Mouse (Mus musculus) liver, adult 2 months (tissue): Measurements from ENCODE around the gene Yy1. TPM values are rescaled to one million over a fixed set of nuclear protein-coding genes. Genes with fewer than 3 reads are reported as not detected.

Experiments
- DNase-seq: peaks from one replicate; pipeline ENCODE4 v3.0.0-alpha.2; 2011; ENCODE audit warnings: low read depth, low spot score; ENCODE audit errors: extremely low read depth
- H3K27ac ChIP-seq: fragments of 200-500 bp; replicated peaks from 2 replicates; pipeline ENCODE4 v1.5.1; 2012; ENCODE audit warnings: low read depth, mild to moderate bottlenecking, control low read depth, inconsistent platforms, low read length; ENCODE audit not compliant: insufficient read depth
- H3K27me3 ChIP-seq: fragments of 200-500 bp; 2 replicates; pipeline ENCODE4 v1.6.1; 2012; ENCODE audit warnings: mild to moderate bottlenecking, moderate library complexity, low read length, inconsistent platforms; ENCODE audit not compliant: control insufficient read depth, insufficient read depth
- H3K36me3 ChIP-seq: fragments of 200-500 bp; 2 replicates; pipeline ENCODE4 v1.6.1; 2012; ENCODE audit warnings: low read length, inconsistent platforms; ENCODE audit not compliant: control insufficient read depth, insufficient read depth
- H3K4me1 ChIP-seq: fragments of 200-500 bp; 2 replicates; pipeline ENCODE4 v1.6.1; 2011; ENCODE audit warnings: low read length; ENCODE audit not compliant: control insufficient read depth, insufficient read depth
- H3K4me3 ChIP-seq: fragments of 200-500 bp; 2 replicates; pipeline ENCODE4 v1.5.1; 2011; ENCODE audit warnings: low read depth, mild to moderate bottlenecking, control low read depth, low read length, moderate library complexity; ENCODE audit not compliant: insufficient read depth
- H3K79me2 ChIP-seq: fragments of 200-500 bp; 2 replicates; pipeline ENCODE4 v1.6.1; 2012; ENCODE audit warnings: inconsistent platforms, mild to moderate bottlenecking, low read length, moderate library complexity; ENCODE audit not compliant: control insufficient read depth, insufficient read depth
- H3K9ac ChIP-seq: fragments of 200-500 bp; 2 replicates; pipeline ENCODE4 v1.6.1; 2012; ENCODE audit warnings: low read depth, mild to moderate bottlenecking, control low read depth, inconsistent platforms, low read length
- CTCF ChIP-seq: fragments of 200-500 bp; IDR thresholded peaks from 2 replicates; pipeline ENCODE4 v1.5.1; 2011; ENCODE audit warnings: low read depth, low read length, control low read depth
- POLR2A ChIP-seq: fragments of 200-500 bp; IDR thresholded peaks from 2 replicates; pipeline ENCODE4 v1.6.1; 2011; ENCODE audit warnings: low read length, control low read depth; ENCODE audit not compliant: insufficient read depth; ENCODE audit errors: extremely low read depth
- WGBS: fragments of 180-500 bp; shearing (Covaris S2); methylation state at CpG from one replicate; pipeline ENCODE4 v1.1.7; 2018; 5-methylcytosine and 5-hydroxymethylcytosine counted together
- polyA plus RNA-seq: library from polyadenylated mRNA; depleted of rRNA; stranded (reverse); fragments of >200 nt; gene quantifications from 2 replicates; pipeline ENCODE4 v1.2.3, GENCODE M21; 2012
- total RNA-seq: library from RNA; depleted of rRNA; stranded (reverse); fragments of >200 nt; gene quantifications from 2 replicates; pipeline ENCODE4 v1.2.3, GENCODE M21; 2014

The Yy1 gene
- total and polyA plus RNA-seq, 2 experiments, result 10.3 to 19.6 TPM

- peaks cover 5% of the 10 kb centered on the region for H3K4me1 ChIP-seq
Observed at GRCm38 (mm10) chr12:108765751-108766221, 27.0 kb upstream of the Yy1 start.

GRCm38 (mm10) chr12:108766316-108766715, 26.5 kb upstream of the Yy1 start:
- H3K9ac ChIP-seq, result peak overlapping the region; percentile 53
- H3K27ac ChIP-seq, result peak overlapping the region; percentile 49; the same call in 1 of the 2 replicates
- TF ChIP-seq POLR2A, result no peak
- TF ChIP-seq CTCF, result no peak
- peak overlapping the region; percentile 53 for H3K4me3 ChIP-seq
- peaks cover 8% of the 10 kb centered on the region for H3K4me1 ChIP-seq
- no peaks in the 10 kb centered on the region for H3K79me2 ChIP-seq
- no peaks in the 10 kb centered on the region for H3K36me3 ChIP-seq
- DNase-seq, result no peak
- no peaks in the 10 kb centered on the region for H3K27me3 ChIP-seq
- 48% methylated on average over 10 of the region's 10 CpGs for WGBS

More at GRCm38 (mm10) chr12:108765751-108766221, 27.0 kb upstream of the Yy1 start:
- Histone ChIP-seq H3K36me3 (no peaks in the 10 kb centered on the region), H3K4me3 (peak overlapping the region; percentile 53), H3K79me2 (no peaks in the 10 kb centered on the region), H3K9ac (peak overlapping the region; percentile 53), H3K27ac (peak overlapping the region; percentile 49), H3K27me3 (no peaks in the 10 kb centered on the region)
- DNase-seq, result peak; percentile 26
- TF ChIP-seq POLR2A, result no peak
- no peak for TF ChIP-seq CTCF
- 30% methylated on average over 14 of the region's 14 CpGs for WGBS

- DNase-seq, result no peak
- TF ChIP-seq CTCF (no peak), POLR2A (no peak)
- Histone ChIP-seq H3K79me2 (no peaks in the 10 kb centered on the region), H3K27ac (no peak overlapping the region), H3K9ac (no peak overlapping the region), H3K4me3 (no peak overlapping the region), H3K27me3 (no peaks in the 10 kb centered on the region), H3K36me3 (no peaks in the 10 kb centered on the region), H3K4me1 (peaks cover 9% of the 10 kb centered on the region)
- WGBS, result 40% methylated on average over 7 of the region's 7 CpGs
Observed at GRCm38 (mm10) chr12:108766866-108767265, 25.9 kb upstream of the Yy1 start.

- no peak overlapping the region for H3K4me3 ChIP-seq
- H3K4me1 ChIP-seq, result peaks cover 9% of the 10 kb centered on the region
- no peak overlapping the region for H3K9ac ChIP-seq
- 89% methylated on average over 11 of the region's 11 CpGs for WGBS
- no peak for DNase-seq
- H3K27me3 ChIP-seq, result no peaks in the 10 kb centered on the region
- H3K79me2 ChIP-seq, result no peaks in the 10 kb centered on the region
- TF ChIP-seq CTCF (no peak), POLR2A (no peak)
- H3K27ac ChIP-seq, result no peak overlapping the region
- H3K36me3 ChIP-seq, result no peaks in the 10 kb centered on the region
Observed at GRCm38 (mm10) chr12:108768196-108768854, 24.4 kb upstream of the Yy1 start.

GRCm38 (mm10) chr12:108780108-108780877, 12.5 kb upstream of the Yy1 start:
- Histone ChIP-seq H3K9ac (no peak overlapping the region), H3K27ac (no peak overlapping the region), H3K4me3 (no peak overlapping the region), H3K36me3 (0 out of 2 replicates have a peak, but pooled peaks cover 2% of the 10 kb centered on the region), H3K79me2 (no peaks in the 10 kb centered on the region), H3K27me3 (no peaks in the 10 kb centered on the region), H3K4me1 (no peaks in the 10 kb centered on the region)
- 95% methylated on average over 7 of the region's 7 CpGs for WGBS
- DNase-seq, result no peak
- no peak for TF ChIP-seq POLR2A
- TF ChIP-seq CTCF, result no peak

- Histone ChIP-seq H3K27ac (no peak overlapping the region), H3K9ac (no peak overlapping the region), H3K27me3 (no peaks in the 10 kb centered on the region), H3K4me3 (no peak overlapping the region), H3K36me3 (no peaks in the 10 kb centered on the region), H3K4me1 (no peaks in the 10 kb centered on the region), H3K79me2 (peaks cover 2% of the 10 kb centered on the region; the same call in 1 of the 2 replicates)
- 93% methylated on average over 4 of the region's 4 CpGs for WGBS
- DNase-seq, result no peak
- TF ChIP-seq CTCF (no peak), POLR2A (no peak)
Observed at GRCm38 (mm10) chr12:108785161-108785560, 7.6 kb upstream of the Yy1 start.
